Mouse (Mus musculus): ENCODE measurements at regions not wholly inside any gene's neighbourhood (a gene's known extent, or its start where the extent isn't known, plus 50 kb on each side); places are given as distances from the start of the nearest gene placed in this dataset.

GRCm38 (mm10) chr14:33841821-33842220 lies 81.6 kb upstream of the Gdf10 start:
- WGBS (ENCODE audit: insufficient replicate concordance), result 63% methylated on average over 6 of the region's 6 CpGs
- no peak for DNase-seq (ENCODE audit: low read depth in 3 of 3, low spot score in 3 of 3)
- no peak for ATAC-seq (ENCODE audit: insufficient read depth)

GRCm38 (mm10) chr14:33853499-33853898 lies 69.9 kb upstream of the Gdf10 start:
- H3K9ac ChIP-seq (replicated peaks), result no peak overlapping the region
- no peak for DNase-seq (ENCODE audit: low read depth in 3 of 3, low spot score in 3 of 3)
- no peaks in the 10 kb centered on the region for H3K36me3 ChIP-seq (replicated peaks; ENCODE audit: control insufficient read depth, insufficient read depth, low read depth)
- no peaks in the 10 kb centered on the region for H3K4me1 ChIP-seq (replicated peaks; ENCODE audit: control insufficient read depth in 2 of 2, insufficient read depth in 2 of 2, low read length in 1 of 2)
- H3K27ac ChIP-seq, result no peak overlapping the region
- no peak for ATAC-seq (ENCODE audit: insufficient read depth)
- H3K27me3 ChIP-seq (ENCODE audit: control insufficient read depth, insufficient read depth, low read length), result no peaks in the 10 kb centered on the region
- no peak overlapping the region for H3K4me2 ChIP-seq (ENCODE audit: low read depth)
- 58% methylated on average over 3 of the region's 3 CpGs for WGBS (ENCODE audit: insufficient replicate concordance)
- no peak for TF ChIP-seq EP300 (IDR thresholded peaks at IDR 0.05; ENCODE audit: low read depth)
- H3K9me3 ChIP-seq (ENCODE audit: control insufficient read depth, low read length), result no peaks in the 10 kb centered on the region
- no peak overlapping the region for H3K4me3 ChIP-seq (ENCODE audit: insufficient read depth in 1 of 2, low read depth in 2 of 2, low read length in 2 of 2)

More at GRCm38 (mm10) chr14:33841821-33842220, 81.6 kb upstream of the Gdf10 start:
- H3K36me3 ChIP-seq (replicated peaks; ENCODE audit: control insufficient read depth, insufficient read depth, low read depth), result no peaks in the 10 kb centered on the region
- no peak overlapping the region for H3K9ac ChIP-seq (replicated peaks)
- no peak for TF ChIP-seq EP300 (IDR thresholded peaks at IDR 0.05; ENCODE audit: low read depth)
- no peak for TF ChIP-seq CTCF (IDR thresholded peaks at IDR 0.05; ENCODE audit: low read depth)
- H3K9me3 ChIP-seq (ENCODE audit: control insufficient read depth, low read length), result no peaks in the 10 kb centered on the region
- H3K27me3 ChIP-seq (ENCODE audit: control insufficient read depth, insufficient read depth, low read length), result no peaks in the 10 kb centered on the region
- no peaks in the 10 kb centered on the region; a peak in 1 of 4 replicates for H3K4me1 ChIP-seq (replicated peaks; ENCODE audit: control insufficient read depth in 2 of 2, insufficient read depth in 2 of 2, low read length in 1 of 2)
- H3K4me2 ChIP-seq (ENCODE audit: low read depth), result no peak overlapping the region
- H3K27ac ChIP-seq, result no peak overlapping the region
- H3K4me3 ChIP-seq (ENCODE audit: insufficient read depth in 1 of 2, low read depth in 2 of 2, low read length in 2 of 2), result no peak overlapping the region

GRCm38 (mm10) chr14:33854181-33854580 lies 69.2 kb upstream of the Gdf10 start:
- Histone ChIP-seq H3K4me3 (ENCODE audit: insufficient read depth in 1 of 2, low read depth in 2 of 2, low read length in 2 of 2) (no peak overlapping the region), H3K36me3 (replicated peaks; ENCODE audit: control insufficient read depth, insufficient read depth, low read depth) (no peaks in the 10 kb centered on the region), H3K27me3 (ENCODE audit: control insufficient read depth, insufficient read depth, low read length) (no peaks in the 10 kb centered on the region), H3K9ac (replicated peaks) (no peak overlapping the region), H3K4me2 (ENCODE audit: low read depth) (no peak overlapping the region), H3K9me3 (ENCODE audit: control insufficient read depth, low read length) (no peaks in the 10 kb centered on the region), H3K27ac (no peak overlapping the region), H3K4me1 (replicated peaks; ENCODE audit: control insufficient read depth in 2 of 2, insufficient read depth in 2 of 2, low read length in 1 of 2) (no peaks in the 10 kb centered on the region)
- TF ChIP-seq CTCF (IDR thresholded peaks at IDR 0.05; ENCODE audit: low read depth), result no peak
- no peak for TF ChIP-seq EP300 (IDR thresholded peaks at IDR 0.05; ENCODE audit: low read depth)
- ATAC-seq (ENCODE audit: insufficient read depth), result no peak
- 61% methylated on average over 6 of the region's 6 CpGs for WGBS (ENCODE audit: insufficient replicate concordance)
- DNase-seq (ENCODE audit: low read depth in 3 of 3, low spot score in 3 of 3), result no peak

DNA sequence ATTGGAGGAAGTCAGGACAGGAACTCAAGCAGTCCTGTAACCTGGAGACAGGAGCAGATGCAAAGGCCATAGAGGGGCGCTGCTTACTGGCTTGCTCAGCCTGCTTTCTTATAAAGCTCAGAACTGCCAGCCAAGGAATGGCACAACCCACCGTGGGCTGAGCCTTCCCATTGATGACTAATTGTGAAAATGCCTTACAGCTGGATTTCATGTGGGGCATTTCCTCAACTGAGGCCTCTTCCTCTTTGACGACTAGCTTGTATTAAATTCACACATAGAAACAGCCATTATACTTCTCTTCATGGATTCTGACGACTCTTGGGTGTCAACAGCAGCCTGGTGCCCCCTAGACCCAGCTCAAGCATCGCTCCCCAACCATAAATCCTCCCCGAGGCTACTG lies 66.4 kb upstream of the Gdf10 start:
- H3K36me3 ChIP-seq (replicated peaks; ENCODE audit: control insufficient read depth, insufficient read depth, low read depth), result no peaks in the 10 kb centered on the region
- no peak for ATAC-seq (ENCODE audit: insufficient read depth)
- H3K4me3 ChIP-seq (ENCODE audit: insufficient read depth in 1 of 2, low read depth in 2 of 2, low read length in 2 of 2), result no peak overlapping the region
- no peaks in the 10 kb centered on the region for H3K4me1 ChIP-seq (replicated peaks; ENCODE audit: control insufficient read depth in 2 of 2, insufficient read depth in 2 of 2, low read length in 1 of 2)
- no peaks in the 10 kb centered on the region for H3K9me3 ChIP-seq (ENCODE audit: control insufficient read depth, low read length)
- H3K9ac ChIP-seq (replicated peaks), result no peak overlapping the region
- no peak overlapping the region for H3K4me2 ChIP-seq (ENCODE audit: low read depth)
- 42% methylated on average over 6 of the region's 6 CpGs for WGBS (ENCODE audit: insufficient replicate concordance)
- TF ChIP-seq EP300 (IDR thresholded peaks at IDR 0.05; ENCODE audit: low read depth), result no peak
- no peak for TF ChIP-seq CTCF (IDR thresholded peaks at IDR 0.05; ENCODE audit: low read depth)
- no peak overlapping the region for H3K27ac ChIP-seq
- no peak for DNase-seq (ENCODE audit: low read depth in 3 of 3, low spot score in 3 of 3)
- no peaks in the 10 kb centered on the region for H3K27me3 ChIP-seq (ENCODE audit: control insufficient read depth, insufficient read depth, low read length)

- DNase-seq (ENCODE audit: low read depth in 3 of 3, low spot score in 3 of 3), result no peak
- H3K36me3 ChIP-seq (replicated peaks; ENCODE audit: control insufficient read depth, insufficient read depth, low read depth), result no peaks in the 10 kb centered on the region
- 71% methylated on average over 1 of the region's 1 CpGs for WGBS (ENCODE audit: insufficient replicate concordance)
- H3K27me3 ChIP-seq (ENCODE audit: control insufficient read depth, insufficient read depth, low read length), result no peaks in the 10 kb centered on the region
- no peak overlapping the region for H3K4me2 ChIP-seq (ENCODE audit: low read depth)
- H3K9me3 ChIP-seq (ENCODE audit: control insufficient read depth, low read length), result no peaks in the 10 kb centered on the region
- no peak overlapping the region for H3K9ac ChIP-seq (replicated peaks)
- TF ChIP-seq CTCF (IDR thresholded peaks at IDR 0.05; ENCODE audit: low read depth) (no peak), EP300 (IDR thresholded peaks at IDR 0.05; ENCODE audit: low read depth) (no peak)
- no peak for ATAC-seq (ENCODE audit: insufficient read depth)
- no peak overlapping the region for H3K4me3 ChIP-seq (ENCODE audit: insufficient read depth in 1 of 2, low read depth in 2 of 2, low read length in 2 of 2)
- H3K27ac ChIP-seq, result no peak overlapping the region
- no peaks in the 10 kb centered on the region for H3K4me1 ChIP-seq (replicated peaks; ENCODE audit: control insufficient read depth in 2 of 2, insufficient read depth in 2 of 2, low read length in 1 of 2)
Measured at GRCm38 (mm10) chr14:33864796-33865195, 58.6 kb upstream of the Gdf10 start.
